Mouse (Mus musculus) cerebellum, adult 11-12 months (tissue): ENCODE measurements around the gene Srpr.
A peak's percentile ranks its signal among the peaks of the same experiment; 100 is the strongest.

Experiments used
- DNase-seq: peaks from one replicate; pipeline ENCODE4 v3.0.0; 2022

The Srpr gene

GRCm38 (mm10) chr9:35263431-35263830 is 63.5 kb downstream of the Srpr start:
- DNase-seq, result no peak

GRCm38 (mm10) chr9:35264509-35264908 is 64.5 kb downstream of the Srpr start:
- DNase-seq, result no peak

DNA sequence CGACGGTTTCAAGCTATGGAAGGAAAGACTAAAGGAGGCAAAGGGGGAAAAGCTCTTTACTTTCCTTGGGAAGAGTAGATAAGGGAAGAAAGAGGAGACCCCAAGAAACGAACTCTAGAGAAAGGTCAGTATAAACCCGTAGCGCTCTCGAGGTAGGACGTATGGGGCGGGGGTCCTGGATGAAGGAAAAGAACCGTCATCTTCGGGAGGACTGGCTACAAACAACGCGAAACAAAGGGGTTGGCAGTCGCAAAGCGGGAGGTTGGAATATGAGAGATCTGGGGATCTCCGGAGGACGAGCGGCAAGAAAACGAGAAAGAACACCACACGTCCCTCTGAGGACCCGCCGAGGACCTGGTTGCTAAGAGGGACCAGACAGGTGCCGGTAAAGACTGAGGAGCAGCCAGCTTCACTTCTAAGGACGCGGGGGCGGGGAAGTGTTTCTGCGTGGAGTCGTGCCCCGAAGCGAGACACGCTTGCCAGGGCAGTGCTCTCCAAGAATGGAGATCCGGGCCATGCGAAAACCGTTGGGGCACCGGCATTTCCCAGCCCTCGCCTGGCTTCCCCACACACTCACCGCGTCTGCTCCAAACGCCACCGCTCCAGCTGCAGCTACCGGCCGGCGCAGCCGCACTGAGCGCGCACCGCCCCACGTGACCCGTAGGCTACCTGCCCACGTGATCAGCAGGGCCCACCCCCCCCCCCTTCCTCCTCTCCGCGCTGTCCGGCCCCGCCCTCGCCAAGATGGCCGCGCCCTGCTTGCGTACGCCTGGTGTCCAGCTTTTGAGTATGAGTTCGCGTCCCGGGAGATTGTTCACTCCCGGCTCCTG is 67.4 kb downstream of the Srpr start, which contains the start of the genes Fam118b and Rpusd4:
TSS of gene Fam118b (minus strand) at position 660 of the 830 bp plus-strand sequence.
TSS of gene Rpusd4 (plus strand) at position 720 of the 830 bp plus-strand sequence.
- DNase-seq, result peak; percentile 92

GRCm38 (mm10) chr9:35267976-35268715 is 68.2 kb downstream of the Srpr start:
- no peak for DNase-seq

DNA sequence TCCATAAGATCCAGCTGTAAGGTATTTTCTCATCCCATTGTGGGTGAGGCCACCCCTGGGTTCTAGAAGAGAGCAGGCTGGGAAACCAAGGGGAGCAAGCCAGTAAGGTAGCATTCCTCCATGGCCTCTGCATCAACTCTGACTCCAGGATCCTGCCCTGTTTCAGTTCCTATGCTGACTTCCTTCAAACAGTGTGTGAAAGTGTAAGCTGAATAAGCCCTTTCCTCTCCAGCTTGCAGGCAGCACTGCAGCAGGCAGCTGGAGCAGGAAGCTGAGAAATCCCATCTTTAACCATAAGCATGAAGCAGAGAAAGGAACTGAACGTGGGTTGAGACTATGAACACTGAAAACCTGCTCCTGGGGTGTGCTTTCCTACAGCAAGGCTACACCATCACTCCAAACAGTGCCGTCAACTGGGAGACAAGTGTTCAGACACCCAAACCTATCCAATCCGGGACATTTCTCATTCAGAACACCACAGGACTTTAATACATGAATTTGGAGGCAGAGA is 77.9 kb downstream of the Srpr start:
- DNase-seq, result no peak

- no peak for DNase-seq
These were observed 78.5 kb downstream of the Srpr start for GRCm38 (mm10) chr9:35278451-35278850.

DNA sequence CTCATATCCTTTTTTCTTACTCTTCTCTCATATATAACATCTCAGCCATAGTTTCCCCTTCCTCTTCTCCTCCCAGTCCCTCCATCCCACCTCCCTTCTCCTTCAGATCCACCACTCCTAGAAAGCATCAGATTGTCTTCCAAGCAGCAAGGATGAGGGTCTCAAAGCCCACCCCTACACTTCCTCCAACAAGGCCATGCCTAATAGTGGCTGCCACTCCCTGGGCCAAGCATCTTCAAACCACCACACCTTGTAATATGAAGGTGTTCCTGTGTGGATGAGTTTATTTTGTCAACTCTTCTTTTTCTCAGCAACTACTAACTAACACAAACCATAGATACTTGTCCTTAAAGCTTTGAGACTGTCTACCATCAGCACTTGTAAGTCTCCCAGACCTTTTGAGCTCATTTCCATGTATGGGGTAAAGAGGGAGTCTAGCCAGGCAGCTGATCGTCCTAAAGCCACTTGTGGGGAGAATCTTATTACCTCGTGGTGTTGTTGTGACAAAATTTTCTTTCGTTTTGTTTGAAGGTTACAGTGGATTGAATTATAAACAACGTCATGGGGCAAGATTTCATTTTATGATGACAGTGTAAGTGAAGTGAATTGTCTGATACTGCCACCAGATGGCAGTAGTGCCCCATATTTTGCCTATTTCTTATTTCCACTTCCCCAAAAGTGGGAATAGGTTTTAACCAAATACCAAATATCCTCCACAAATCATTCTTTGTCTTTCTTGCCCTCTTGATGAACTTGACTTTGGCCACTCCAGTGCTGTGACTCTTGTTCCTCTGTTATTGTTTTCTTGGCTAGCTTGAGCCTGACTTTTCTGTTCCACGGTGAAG is 82.3 kb downstream of the Srpr start:
- peak; percentile 45 for DNase-seq

DNA sequence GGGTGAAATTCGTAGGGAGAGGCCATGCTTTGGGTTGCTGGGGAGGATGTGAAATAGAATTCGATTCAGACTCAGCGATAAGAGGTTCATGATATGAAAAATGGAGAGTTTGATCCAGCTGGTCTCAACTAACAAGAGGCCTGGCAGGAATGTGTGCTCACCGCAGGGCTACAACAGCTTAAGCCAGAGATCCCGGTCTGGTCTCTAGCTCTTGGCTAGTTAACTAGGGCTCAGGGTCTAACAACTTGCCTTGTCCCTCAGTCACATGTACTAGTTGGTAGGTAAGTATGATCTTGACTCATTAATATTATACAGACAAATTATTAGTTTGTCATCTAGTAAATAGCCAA is 82.9 kb downstream of the Srpr start:
- DNase-seq, result no peak

DNA sequence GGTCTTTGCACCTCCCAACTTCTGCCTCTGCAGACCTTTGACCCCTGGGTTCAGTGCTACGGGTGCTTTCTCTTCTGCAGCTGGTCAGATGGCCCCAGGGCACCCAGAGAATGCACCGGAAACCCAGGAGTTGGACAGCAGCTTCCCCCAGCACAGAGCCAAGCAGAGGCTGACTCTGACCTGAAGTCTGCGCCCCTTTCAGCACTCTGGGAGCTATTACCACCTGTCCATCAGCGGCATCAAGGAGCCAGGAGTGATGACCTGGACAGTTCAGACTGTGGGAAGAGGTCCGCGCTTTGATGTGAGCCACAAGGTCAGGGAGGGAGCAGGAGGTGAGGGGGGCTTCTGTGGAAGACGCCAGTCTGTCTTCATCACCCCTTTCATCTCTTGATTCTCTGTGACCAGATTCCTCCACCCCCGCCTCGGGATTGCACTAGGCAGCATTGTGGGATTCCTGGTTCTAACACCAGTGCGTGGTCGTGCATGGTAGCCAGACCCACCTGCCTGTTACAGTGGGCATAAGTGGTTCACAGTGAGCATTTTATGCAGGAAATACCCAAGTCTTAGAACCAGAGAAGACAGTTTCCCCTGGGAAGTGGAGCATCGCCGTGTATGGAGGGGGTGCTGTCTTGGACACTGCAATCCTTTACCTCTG is 83.6 kb downstream of the Srpr start:
- DNase-seq, result no peak

- DNase-seq, result no peak
These were observed 84.4 kb downstream of the Srpr start for GRCm38 (mm10) chr9:35284351-35284750.

- DNase-seq, result no peak
These were observed 86.4 kb downstream of the Srpr start for GRCm38 (mm10) chr9:35286351-35286750.

GRCm38 (mm10) chr9:35289992-35290391 is 90.0 kb downstream of the Srpr start:
- DNase-seq, result no peak

GRCm38 (mm10) chr9:35290417-35290816 is 90.4 kb downstream of the Srpr start:
- no peak for DNase-seq

- no peak for DNase-seq
These were observed 90.9 kb downstream of the Srpr start for GRCm38 (mm10) chr9:35290916-35291315.

DNA sequence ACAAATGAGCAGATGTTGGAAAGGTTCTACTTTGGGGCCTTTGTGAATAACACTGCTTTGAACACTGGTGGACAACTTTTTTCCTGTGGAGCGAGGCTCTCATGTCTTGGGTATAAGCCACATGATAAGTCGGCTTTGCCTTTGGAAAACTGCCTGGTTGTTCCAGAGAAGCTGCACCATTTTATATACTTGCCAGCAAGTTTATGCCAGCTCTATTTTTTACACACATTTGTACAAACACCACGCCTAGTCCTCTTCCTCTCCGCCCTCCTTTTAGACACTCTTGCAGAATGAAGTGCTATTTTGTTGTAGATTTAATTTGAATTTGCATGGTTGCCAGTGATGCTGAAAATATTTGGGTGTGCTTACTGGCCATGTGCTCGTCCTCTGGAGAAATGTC is 93.5 kb downstream of the Srpr start:
- DNase-seq, result no peak
